Mouse (Mus musculus): ENCODE data around the gene Ubiad1.
A peak's percentile ranks its signal among the peaks of the same experiment; 100 is the strongest.

Ubiad1 gene

DNA sequence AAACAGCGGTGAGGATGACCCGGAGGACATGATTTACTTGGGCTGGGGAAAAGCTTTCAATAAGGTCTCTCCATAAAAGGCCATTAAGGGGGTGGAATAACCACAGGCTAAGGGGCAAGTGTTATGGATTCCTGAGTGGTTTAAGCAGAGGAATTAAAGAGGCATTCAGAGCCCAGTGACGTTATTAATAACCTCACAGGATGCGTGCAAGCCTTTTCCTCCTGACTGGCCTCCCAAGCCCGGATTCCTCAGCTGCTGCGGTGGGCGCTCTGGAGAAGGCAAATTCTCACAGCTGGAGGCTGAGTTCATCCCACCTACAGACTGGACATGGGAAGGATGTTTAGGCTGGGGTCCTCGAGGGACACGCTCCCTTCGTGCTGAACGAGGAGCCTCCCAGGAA is 39.8 kb downstream of the Ubiad1 start:
- DNase-seq (ENCODE audit: low spot score): no peak

DNA sequence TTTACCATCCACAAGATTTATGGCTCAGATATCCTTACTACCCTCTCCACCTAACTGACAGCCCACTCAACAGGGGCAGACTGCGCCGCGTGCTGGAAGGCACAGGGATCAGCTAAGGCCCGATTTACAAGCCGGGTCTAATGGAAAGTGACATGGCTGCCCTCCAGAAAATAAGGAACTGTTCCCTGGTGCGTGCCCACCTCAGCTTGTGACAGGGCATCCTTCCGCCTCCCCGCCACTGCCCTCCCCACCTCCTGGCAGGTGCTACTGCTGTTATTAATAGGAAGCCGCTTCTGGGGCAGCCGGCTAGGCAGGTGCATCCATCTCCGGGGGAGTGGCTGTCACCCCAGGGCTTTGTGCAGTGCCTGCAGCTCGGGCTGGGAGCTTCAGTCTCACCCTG is 41.2 kb downstream of the Ubiad1 start:
- DNase-seq (ENCODE audit: low spot score): peak; percentile 27

DNA sequence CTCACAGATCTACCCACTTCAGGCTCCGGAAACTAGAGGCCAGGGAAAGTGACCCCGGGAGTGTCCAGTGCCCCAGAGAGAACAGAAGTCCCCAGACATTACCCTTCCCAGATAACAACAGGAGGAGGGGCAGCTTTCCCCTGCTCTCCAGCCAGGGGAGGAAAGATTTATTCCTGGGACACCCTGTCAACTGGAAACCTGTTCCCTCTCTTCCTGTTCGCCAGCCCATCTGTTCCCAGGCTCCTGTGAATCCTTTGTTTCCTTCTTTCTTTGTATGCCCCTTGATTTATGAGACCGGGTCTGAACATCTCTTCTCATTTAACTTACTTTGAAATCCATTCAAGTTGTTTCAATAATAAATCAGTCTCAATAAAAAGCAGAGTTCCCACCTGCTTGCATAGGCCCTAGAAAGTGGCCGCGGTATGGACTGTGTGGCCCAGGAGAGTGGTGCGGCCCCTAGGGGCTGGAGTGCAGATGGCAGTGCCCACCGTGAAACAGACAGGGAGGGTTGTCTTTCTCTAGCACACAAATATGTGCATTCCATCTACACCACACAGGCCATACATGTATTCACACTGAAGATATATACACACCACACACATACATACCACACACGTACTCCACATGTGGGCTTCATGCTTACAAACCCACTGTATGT is 45.0 kb downstream of the Ubiad1 start:
- no peak for DNase-seq (ENCODE audit: low spot score)

DNA sequence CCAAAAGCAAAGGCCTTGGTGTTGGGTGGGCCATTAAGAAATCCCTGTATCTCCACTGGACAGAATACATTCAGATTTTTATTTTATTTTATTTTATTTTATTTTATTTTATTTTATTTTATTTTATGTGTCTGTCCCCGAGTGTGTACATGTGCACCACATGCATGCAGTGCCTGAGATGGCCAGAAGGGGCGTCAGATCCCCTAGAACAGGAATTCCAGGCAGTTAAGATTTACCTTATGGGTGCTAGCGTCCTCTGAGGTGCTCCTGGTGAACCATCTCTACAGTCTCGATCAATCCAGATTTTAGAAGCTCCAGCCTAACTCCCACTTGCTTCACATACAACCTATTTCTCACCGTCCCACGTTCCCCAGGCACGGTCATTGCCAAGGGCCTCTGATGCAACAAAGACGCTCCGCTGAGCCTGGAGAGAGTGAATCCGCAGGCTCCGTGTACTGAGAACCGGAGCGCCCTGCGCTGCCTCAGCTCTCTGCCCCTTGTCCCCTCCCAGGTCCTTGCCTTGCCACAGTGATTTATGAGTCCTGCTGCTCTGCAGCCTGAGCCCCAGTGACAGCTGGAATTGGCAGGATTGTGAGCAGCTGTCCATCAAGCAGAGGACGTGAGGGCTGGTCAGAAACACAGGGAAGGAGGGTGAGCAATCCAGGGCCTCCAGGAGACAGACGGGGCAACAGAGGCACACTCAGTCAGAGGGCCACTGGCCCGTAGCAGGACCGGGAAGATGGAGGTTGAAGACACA is 46.9 kb downstream of the Ubiad1 start:
- DNase-seq (ENCODE audit: low spot score): no peak

DNA sequence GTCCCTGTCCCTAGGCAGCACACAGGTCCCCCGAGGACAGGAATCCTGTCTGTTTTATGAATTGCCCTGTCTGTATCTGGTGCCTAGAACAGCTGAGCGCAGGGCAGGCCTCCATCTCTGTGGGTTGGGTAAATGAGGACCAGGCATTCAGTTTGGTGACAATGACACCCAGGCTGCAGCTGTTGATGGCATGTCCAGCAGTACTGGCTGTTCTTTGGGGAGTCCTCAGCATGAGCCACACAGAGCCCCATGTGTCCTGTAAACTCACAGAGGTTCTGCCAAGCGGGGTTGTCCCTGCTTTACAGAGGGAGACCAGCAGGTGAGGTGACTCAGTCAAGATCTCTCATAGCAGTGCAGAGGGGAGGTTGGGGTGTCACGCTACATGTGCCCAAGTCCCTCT is 47.5 kb downstream of the Ubiad1 start:
- no peak for DNase-seq (ENCODE audit: low spot score)

DNA sequence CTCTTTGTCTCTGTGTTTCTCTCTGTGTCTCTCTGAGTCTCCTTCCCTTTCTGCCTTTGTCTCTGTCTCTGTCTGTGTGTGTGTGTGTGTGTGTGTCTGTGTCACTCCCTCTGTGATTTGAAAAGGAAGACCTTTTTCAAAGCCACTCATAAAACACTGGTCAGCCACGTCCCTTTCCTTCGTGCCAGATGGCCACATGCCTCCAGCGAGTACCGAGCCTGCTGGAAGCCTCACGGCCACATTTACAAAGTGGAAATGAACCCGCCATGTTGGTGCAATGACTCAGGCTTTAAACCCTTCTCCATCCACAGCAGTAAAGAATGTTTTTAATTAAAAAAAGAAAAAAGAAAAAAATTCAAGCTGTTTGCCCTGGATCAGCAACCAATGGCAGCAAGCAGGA is 48.7 kb downstream of the Ubiad1 start:
- no peak for DNase-seq (ENCODE audit: low spot score)

DNA sequence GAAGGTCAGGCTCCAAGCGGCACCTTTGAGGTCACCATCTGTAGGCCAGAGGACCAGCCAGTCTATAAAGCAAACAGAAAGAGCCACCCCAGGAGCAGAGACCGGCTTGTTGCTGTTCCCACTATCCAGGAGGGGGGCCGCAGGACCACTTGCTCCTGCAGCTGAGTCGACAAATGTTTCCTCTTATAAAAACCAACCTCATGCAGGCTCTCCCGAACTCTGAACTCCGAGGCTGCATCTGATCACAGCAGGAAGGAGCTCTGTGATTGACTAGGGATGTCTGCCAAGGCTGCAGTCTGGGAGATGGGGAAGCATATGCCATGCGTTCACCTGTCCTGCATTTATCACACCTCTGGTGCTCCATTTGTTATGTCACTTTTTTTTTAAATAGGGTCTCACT is 49.4 kb downstream of the Ubiad1 start:
- DNase-seq (ENCODE audit: low spot score): no peak

DNA sequence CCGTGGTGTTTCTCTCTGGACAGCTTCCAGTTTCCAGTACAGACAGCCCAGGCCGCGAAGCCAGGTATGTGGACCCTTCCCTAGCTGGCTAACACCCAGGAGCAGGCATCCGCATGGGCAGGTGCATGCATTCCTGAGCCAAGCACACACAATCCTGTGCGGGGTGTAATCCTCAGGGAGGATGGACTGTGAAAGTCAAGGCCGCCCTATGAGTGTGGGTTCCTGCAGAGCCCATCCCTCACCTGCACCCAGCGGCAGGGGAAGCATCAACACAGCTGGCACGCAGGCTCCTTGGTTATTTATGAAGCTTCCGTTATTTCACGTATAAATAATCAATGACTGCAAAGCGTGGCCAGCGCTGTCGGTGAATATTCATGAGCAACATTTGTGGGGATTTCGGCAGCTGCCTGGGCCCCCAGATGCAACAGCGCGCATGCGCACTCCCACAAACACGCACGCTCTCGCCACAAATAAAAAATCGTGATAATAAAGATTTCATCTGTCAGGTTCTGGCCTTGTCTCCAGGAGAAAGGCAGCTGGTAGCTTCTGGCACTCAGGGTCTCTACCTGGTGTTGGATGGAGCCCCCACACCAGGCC is 52.8 kb downstream of the Ubiad1 start:
- DNase-seq (ENCODE audit: low spot score): no peak

DNA sequence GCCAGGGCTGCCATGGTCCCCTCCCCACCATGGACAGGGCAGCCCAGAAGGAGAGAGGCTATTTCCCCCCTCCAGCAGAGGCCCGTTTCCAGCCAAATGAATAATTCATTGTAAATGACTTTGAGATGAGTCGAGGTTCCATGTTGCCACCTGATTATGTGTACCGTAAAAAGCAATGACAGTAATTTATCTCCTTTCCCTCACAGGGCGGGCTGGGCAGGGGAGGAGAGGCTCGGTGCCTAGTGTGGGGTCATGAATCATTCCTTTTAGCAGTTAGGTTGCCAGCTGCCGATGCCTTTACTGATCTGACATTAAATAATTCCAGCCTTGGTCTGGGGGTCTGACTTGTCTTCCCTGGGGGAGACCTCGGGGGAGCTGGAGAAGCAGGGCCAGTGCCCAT is 54.9 kb downstream of the Ubiad1 start:
- DNase-seq (ENCODE audit: low spot score): no peak

DNA sequence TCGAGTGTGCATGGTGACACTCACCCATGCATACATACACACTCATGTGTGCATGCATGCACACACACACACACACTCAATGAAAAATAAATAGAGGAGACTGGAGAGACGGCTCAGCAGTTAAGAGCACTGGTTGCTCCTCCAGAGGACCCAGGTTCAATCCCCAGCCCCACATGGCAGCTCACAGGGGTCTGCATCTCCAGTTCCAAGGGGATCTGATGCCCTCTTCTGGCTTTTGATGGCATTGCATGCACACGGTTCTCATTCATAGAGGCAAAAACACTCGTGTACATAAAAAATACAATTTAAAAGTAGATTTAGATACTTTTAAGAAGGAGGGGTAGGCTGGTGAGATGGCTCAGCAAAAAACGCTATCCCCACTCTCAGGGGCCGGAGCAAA is 55.5 kb downstream of the Ubiad1 start:
- DNase-seq (ENCODE audit: low spot score): no peak

DNA sequence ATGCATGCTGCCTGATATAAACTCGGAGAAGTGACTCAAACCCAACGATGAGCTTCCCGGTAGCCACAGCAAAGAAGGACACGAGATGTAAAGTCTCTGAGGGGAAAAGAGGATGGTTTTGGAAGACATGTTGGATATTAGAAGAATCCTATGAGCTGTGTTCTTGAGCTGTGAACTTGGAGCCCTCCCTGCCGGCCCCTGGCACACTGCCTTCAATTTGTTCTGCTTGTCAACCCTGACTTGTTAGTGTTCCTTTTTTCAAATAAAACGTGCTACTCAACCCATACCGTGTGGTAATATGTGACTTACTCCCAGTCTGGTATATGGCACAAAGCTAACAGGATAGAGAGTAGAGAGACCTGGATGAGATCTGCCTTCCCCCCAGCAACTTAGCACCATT is 59.3 kb downstream of the Ubiad1 start:
- DNase-seq (ENCODE audit: low spot score): no peak
